Mouse (Mus musculus): ENCODE results near the gene Grap2. TPM values are rescaled to one million over a fixed set of nuclear protein-coding genes. Genes with fewer than 3 reads are reported as not detected.
A peak's percentile ranks its signal among the peaks of the same experiment; 100 is the strongest.

Grap2 gene
- polyA plus RNA-seq, 1 experiment: 0.14 TPM

DNA sequence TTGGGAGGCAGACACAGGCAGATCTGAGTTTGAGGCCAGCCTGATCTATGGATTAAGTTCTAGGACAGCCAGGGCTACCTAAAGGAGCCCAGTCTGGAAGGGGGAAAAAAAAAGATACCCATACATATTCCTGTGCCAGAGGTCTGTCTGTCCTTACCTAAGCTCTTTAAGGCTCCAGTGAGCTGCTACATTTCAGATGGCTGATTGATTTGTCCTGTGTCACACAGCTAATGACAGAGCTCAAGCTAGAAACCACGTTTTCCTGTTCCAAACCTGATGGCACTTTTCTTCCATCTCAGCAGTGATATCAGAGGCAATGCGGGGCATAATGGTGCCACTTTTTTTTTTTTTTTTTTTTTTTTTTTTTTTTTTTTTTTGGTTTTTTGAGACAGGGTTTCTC is 58.9 kb downstream of the Grap2 start:
- no peak for DNase-seq (ENCODE audit: extremely low spot score in 1 of 2, low spot score in 1 of 2)

DNA sequence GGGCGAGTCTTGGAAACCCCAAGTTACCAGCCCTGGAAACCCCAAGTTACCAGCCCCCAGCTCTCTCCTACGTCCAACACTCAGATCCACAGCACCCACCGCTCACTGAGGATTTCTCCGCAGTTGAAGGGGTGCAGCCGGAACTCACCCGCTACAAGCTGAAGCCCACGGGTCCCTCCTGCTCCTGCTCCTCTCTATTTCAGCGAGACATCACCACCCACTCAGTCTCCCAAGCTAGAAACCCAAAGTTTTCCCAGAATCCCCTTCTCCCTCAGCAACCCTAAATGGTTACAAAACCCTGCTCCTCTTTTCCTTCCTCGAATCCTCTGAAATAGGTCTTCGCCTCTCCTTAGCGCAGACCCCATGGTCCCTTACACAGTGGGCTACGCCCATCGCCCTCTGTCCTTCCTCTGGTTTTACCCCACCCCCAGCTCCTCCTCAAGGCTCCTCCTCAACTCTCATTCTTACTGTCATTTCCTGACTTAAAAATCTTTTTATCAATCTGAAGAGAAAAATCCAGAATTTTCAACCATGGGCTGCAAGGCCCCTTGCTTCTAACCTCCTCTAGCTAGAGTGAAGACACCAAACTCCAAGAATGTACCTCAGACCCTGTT is 60.0 kb downstream of the Grap2 start:
- DNase-seq (ENCODE audit: extremely low spot score in 1 of 2, low spot score in 1 of 2): peak; percentile 69 to 83

DNA sequence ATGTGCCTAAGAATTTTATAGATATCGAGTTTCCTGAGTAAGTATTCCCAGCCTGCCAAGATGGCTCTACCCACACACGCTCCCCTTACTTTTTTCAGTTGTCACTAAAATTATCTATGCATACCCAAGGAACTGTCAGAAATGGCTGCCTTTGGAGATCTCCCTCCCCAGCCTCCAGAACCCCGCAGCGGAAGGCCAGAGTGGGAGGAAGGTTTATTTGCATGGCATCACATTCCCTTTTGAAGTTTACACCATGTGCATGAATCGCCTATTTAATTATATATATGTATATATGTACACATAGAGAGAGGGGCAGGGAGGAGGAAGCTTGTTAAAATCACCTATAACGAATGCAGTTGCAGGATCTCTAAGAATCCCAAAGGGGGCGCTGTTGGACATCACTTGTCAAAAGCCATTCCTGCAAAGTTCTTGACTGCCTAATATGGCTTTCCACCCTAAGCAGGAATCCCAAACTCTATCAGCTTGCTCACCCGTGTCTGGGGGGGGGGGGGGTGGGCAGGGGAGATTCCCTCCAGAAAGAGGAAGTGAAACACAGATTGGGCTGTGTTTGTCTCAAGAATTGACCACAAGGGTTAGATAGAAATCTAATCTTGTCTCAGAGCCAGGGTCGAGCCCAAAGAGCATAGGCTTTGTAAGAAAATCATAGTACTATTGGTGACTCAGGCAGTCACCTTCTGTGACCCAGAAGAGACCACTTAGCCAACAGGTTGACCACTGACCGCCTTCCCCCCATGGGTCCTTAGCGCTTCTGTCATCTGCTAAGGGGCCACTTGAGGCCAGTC is 62.2 kb downstream of the Grap2 start:
- peak; percentile 81 to 90 for DNase-seq (ENCODE audit: extremely low spot score in 1 of 2, low spot score in 1 of 2)

DNA sequence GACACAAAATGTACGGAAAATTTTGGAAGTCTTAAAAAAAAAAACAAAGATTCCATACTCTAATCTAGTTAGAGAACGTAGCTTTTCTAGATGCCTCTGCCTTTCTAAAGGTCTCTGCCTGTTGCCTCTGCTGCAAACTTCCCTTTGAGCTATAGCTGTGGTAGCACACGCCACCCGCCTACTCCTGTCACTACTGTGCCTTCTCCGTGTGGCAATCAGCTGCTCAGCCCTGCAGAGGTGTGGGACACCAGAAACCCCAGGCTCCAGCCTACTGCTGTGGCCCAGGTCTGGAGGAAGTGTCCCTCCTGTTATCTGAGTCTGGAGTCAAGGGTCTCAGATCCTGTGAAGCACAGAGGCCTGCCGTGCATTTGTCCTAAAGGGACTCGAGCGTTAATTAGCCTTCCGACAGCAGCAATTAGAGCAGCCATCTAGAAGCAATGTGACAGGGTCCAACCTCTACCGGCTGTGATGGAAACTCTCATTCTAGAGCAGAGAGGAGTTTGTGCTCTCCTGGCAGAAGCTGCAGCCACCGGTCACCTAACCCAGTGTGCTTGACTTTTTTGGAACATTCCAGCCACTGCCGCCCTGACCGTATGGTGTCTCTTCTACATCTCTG is 64.5 kb downstream of the Grap2 start:
- no peak for DNase-seq (ENCODE audit: extremely low spot score in 1 of 2, low spot score in 1 of 2)

DNA sequence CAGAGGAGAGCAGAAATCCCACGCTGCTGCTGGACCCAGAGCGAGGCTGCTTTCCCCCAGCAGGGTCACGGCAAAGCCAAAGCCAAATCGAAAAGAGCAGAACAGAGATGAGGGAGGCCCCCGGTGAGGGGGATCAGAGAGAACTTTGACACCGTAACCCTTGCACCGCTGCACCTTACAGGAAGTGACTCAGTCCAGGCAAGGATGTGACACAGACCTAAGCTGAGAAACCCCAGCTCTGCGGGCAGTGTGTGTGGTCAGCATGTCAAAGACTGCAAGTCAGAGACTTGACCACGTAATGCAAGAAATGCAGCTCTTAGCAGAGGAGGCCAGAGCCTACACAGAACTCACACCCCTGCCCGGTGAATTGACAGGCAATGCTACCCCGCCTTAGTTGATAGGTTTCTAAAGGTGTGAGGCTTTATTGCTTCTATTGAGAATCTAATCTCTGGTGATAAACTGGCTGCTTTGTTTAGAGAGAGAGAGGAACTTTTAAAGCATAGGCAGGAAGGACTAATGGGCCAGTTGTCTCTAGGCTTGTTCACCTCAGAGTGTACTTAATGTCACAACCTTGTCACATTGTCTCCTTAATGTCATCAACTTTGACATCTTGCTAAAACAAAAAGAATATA is 66.8 kb downstream of the Grap2 start:
- no peak for DNase-seq (ENCODE audit: extremely low spot score in 1 of 2, low spot score in 1 of 2)

DNA sequence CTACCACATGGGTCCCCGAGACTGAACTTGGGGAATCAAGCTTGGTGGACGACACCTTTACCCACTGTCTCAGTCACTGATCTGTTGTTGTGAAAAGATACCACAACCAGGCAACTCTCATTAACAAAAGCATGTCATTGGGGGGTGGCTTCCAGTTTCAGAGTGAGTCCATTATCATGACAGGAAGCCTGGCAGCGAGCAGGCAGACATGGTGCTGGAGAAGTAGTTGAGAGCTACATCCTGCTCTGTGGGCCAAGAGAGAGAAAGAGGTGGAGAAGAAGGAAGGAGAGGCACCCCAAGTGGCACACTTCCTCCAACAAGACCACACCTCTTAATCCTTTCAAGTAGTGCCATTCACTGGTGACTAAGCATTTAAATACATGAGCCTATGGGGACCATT is 67.5 kb downstream of the Grap2 start:
- DNase-seq (ENCODE audit: extremely low spot score in 1 of 2, low spot score in 1 of 2): no peak

DNA sequence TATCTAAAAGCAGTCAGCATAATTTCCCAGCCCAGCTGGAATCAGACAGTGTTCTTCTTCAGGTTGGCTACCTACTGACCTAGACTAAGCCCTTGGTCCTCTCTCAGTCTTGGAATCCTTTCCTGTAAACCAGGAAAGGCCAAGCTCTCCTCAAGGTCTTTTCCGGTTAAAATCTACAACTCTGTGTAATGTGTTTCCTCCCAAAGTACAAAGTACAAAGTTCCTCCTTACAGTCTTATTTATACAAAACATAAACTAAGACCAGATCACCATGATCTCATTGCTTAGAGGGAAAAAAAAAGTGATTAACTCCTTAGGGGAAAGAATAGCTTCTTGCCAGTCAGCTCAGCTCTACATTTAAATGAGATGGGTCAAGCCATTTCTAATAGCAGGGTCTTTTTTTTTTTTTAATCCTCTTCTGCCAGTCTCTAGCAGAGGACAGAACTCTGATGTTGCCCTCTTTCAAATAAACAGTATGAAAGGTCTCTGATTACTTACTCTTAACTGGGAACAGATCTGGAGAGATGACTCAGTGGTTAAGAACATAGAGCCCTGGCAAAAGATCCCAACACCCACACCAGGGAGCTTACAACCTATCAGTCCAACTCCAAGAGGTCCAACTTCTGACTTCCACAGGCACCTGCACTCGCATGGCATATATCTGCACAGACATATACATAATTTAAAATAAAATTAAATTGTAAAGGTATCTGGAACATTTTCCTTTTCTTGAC is 69.5 kb downstream of the Grap2 start:
- no peak for DNase-seq (ENCODE audit: extremely low spot score in 1 of 2, low spot score in 1 of 2)

DNA sequence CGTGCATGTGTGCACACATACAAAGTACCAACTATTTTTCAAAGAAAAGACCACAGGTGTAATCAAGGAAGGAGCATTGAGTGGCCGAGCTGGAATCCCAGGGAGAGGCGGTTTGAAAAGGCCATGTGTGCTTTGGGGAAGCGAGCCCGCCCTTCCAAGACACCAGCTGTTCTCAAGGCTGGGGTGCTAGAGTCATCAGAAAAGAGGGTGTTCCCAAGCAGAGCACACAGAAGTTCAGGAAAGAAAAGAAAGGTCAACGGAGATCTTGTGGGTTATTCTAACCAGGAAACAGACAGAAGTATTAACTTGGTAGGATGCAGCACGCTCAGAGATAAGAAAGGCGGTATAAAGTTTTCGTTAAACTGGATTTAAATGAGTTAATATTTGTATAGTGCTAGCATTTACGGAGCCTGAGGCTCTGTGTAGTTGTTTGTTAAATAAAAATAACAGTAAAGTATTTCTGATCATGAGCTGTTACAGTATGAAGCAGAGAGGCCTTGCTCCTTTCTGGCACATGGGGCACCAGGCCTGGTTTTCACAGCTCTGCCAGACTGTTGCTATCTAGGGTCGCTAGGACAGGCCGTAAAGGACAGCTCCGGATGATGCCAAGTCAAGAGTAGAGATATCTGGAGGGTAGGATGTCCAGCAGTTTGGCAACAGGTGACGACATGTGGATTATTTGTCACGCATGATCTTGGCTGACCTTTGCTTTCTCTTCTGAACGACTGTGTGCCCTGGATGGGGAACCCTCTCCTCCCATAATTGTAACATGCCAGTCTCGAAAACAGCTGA is 72.8 kb downstream of the Grap2 start:
- no peak for DNase-seq (ENCODE audit: extremely low spot score in 1 of 2, low spot score in 1 of 2)

DNA sequence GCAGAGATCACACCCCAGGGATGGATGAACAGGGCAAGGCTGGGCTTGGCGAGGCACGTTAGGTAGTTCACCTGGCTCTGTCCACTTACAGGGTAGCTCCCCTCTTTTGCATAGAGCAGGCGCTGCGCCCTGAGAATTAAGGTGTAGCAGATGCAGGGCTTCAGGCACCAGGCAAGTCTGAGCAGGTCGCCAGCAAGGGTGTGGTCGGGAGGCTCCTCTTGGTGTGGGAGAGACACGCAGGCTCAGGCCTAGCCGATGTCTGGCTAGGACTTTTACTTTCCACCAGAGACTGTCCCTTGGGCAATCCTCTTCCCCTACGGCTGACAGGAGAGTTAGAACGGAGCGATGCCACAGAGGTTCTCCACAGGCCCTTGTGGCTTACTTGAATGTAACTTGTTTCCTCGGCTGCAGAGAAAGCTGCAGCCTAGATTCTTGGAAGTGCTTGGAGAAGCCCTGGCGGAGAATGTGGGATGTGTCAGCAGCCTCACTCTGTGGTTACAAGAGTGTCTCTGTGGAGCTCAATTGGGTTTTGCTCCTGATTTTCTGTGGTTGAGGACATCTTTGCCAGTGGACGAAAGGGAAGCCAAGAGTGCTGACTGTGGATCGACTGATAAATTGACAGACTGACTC is 76.7 kb downstream of the Grap2 start:
- DNase-seq (ENCODE audit: extremely low spot score in 1 of 2, low spot score in 1 of 2): peak in 1 of 2 experiments; percentile 69

DNA sequence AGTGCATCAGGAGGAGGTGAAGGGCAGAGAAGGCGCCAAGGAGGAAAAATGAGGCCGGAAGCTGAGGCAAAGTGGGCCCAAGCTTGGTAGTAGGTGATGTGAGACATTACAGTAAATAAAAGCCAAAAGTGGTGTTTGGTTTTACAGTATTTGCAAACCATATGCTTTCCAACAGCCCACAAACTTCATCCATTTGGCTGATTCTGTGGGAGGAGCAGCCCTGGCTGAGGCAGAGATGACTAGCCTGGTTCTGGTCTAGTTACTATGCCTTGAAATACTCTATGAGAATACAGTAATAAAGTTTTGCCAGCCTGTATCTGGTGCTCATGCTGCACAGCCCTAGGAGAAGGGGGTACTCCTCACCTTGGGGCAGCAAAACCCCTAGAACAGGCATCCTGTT is 78.0 kb downstream of the Grap2 start:
- DNase-seq (ENCODE audit: extremely low spot score in 1 of 2, low spot score in 1 of 2): peak in 1 of 2 experiments; percentile 66

DNA sequence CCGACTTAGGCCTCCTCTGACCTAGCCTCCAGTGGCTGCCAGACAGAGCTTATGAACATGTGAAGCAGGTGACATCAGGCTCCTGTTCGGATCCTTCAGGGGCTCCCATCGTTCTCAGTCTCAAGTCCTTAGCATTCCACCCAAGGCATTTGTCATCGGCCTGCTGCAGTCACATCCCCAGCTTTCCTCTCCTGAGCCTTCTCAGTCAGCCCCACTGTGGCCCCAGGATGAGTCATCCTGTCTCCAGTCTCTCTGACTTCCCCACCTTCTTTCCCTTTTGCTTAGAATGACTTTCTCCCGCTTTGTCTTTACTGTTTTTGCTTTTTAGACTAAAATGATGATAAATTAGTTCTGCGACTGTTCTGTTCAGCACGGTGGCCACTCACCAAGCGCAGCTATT is 81.5 kb downstream of the Grap2 start:
- DNase-seq (ENCODE audit: extremely low spot score in 1 of 2, low spot score in 1 of 2): no peak

DNA sequence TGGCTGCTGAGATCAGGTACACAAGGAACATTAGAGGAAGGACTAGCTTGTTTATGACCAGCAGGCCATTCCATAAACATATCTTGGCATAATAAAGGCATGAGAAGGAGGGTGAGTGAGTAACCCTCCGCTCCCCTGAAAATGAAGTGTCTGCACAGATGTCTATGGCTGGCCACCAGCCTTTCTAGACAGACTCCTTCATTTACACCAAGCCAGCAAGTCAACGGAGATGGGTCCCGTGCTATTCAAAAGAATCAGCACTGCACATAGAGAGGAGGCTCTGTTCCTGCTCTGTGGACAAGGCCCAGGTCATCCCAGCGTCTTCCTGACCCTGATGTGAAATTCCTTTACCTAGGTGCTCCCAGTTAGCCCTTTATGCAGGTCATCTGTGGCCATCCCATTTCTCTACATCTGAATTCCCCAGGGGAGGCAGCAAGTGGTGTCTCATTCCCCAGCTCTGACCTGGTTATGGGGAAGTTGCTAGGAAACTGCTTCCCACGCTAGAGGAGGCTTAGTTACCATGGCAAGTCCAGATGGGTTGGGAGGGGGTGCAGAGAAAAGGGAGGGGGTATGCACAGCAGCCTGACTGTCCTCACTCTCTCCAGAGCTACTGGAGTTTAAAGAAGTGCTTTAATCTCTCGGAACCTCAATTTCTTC is 86.5 kb downstream of the Grap2 start:
- peak; percentile 61 to 76 for DNase-seq (ENCODE audit: extremely low spot score in 1 of 2, low spot score in 1 of 2)

DNA sequence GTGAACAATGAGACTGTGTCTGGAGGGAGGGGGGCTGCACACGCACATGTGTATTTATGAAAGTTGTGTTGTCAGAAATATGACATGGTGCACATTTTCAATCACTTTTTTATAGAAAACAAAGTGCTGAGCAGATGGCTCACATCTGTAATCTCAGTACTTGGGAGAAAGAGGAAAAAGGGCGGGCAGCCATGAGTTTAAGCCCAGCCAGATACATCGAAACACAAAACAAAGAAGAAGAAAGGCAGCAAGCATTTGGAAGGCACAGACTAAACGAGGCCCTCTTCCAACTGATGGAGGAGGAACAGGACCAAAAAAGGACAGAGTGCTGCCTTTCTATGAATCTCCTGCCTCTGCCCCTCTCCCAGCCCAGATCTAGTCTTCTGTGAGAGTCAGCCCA is 88.6 kb downstream of the Grap2 start:
- no peak for DNase-seq (ENCODE audit: extremely low spot score in 1 of 2, low spot score in 1 of 2)

DNA sequence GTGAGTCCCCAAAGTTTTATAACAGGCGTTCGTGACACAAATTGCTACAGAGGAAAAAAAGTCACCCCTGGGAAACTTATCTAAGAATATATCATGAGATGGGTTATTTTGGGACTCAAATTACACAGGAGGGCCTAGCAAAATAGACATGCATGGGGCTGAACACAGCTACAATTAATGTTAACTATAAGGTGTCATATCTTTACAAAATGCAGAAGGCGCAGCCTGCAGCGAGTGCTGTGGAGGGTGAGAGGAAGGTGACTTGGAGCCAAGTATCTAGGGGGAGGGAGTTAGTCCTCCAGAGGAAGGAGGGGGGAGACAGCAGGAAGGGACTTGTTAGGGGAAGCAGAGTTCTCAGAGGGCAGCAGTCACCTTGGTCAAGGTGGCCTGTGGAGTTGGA is 92.0 kb downstream of the Grap2 start:
- no peak for DNase-seq (ENCODE audit: extremely low spot score in 1 of 2, low spot score in 1 of 2)

DNA sequence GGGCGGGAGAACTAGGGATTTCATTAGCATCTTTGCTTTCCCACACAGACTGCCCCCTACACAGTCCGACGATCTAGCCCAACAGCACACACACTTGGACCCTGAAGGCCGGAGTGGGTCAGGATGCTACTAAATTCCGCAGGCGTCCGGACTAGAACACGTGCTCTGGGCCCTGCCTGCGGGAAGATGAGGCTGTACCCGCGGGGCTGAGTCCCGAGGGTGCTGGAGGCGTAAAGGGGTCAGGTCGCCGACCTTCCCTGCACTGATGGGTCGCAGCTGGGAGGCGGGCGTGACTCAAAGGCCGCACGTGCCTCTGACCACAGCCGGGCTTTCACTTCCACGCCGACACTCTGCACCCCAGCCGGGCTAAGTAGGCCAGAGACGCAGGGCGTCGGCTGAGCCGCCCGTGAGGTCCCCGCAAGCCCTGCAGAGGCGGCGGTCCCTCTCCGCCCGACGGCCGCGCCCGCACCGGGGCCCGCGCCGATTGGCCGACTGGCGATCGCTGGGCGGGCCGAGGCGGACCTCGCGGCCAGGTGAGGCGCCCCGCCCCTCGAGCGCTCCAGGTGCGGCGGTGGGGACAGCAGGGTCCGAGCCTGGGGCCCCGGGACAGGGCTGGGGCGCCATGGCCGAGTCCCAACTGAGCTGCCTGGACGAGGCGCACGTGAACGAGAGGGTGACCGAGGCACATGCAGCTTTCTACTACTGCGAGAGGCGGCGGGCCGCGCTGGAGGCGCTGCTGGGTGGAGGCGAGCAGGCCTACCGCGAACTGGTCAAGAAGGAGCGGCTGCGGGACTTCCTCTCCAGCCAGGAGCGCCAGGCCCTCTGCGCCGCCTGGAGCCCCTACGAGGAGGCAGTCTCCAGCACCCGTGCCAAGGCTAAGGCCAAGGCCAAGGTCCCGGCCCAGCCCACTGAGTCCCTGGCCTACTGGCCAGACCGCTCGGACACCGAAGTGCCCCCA is 99.2 kb downstream of the Grap2 start, which contains the start of gene Fam83f:
Gene Fam83f (plus strand): TSS at position 553 of the 958 bp plus-strand sequence.
- no peak for DNase-seq (ENCODE audit: extremely low spot score in 1 of 2, low spot score in 1 of 2)

DNA sequence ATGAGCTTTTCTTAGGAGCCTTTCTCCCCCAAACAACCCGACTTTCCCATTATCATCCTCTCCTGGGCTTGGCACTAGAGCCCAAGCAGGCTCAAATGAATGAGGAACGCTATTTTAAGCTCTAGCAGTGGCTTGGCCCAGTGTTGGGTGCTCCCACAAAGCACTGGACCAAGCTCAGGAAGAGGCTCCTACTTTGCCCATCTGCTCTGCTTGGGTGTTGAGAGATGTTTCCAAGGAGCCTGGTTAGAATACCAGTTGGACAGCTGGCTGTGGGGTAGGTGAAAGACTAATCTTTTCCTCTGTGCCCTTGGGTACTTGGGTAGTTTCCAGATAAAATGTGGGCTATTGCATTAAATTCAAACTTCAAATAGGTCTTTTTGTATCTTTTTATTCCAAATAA is 100.4 kb downstream of the Grap2 start:
- peak; percentile 32 to 61 for DNase-seq (ENCODE audit: extremely low spot score in 1 of 2, low spot score in 1 of 2)

DNA sequence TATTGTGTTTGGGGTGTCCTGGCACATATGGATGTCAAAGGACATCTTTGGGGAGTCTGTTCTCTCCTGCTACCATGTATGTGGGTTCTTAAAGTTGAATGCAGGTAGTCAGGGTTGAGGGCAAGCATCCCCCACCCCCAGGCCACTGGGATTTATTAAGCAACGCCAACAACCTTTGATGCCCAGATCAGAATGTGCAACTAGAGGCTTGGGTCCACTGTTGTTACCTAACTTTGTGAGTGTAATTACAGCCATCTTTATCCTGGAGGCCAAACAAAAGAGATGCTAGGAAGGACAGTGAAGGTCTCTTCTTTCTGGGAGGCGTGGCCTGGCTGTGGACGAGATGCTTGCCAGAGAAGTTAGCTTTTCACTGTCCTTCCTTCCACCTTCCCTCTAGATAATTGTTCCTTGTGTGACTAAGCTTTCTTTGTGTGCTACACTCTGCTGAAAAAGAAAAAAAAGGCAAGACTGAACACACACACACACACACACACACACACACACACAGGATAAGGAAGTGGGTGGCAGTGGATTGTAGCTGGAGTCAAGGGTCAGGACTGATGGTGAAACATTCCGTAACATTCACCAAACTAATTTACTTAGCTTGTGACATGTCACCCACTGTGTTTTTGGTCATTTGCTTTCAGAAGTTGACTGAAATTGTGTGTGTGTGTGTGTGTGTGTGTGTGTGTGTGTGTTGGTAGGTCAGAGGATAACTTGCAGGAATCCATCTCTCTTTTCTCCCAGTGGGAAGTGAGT is 101.1 kb downstream of the Grap2 start:
- DNase-seq (ENCODE audit: extremely low spot score in 1 of 2, low spot score in 1 of 2): no peak

Measured in frontal cortex, adult 2 months (tissue).